Mouse (Mus musculus): ENCODE data around the gene Astn1. TPM values are rescaled to one million over a fixed set of nuclear protein-coding genes. Genes with fewer than 3 reads are reported as not detected.

Gene Astn1
- total and polyA plus RNA-seq, 3 experiments: 0.35 to 0.42 TPM; not detected in 1

DNA sequence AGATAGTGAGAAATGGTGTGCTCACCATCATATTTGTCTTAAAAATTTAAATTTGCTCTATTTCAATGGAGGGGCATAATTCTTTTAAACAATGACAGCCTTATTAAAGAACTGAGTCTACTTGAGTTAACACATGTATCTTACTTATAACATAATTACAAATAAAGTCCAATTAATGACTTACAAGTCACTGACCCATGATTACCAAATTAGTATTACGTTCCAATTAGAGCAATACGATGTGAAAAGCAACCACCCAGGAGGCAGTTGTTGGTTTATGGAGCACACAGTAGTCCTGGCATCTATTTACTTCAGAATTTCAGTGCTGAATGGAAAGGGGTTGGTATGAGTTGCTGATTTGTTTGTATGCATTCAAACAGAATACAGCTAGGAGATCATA is 237.4 kb downstream of the Astn1 start:
- dilution Hi-C loops (cut with MboI; ENCODE audit: extremely low pct_ligation_motif_present, extremely low pct_unique_long_range_greater_than_20kb, low sequenced_read_pairs): no loop called here
- Histone ChIP-seq H3K79me2 (replicated peaks; ENCODE audit: control insufficient read depth, extremely low read depth, insufficient read depth, poor library complexity, severe bottlenecking) (no peaks in the 10 kb centered on the region), H3K9ac (ENCODE audit: insufficient read depth, low read depth) (no peak overlapping the region), H3K27ac (ENCODE audit: insufficient read depth, low read depth) (no peak overlapping the region), H3K4me3 (replicated peaks in 1 of 3; ENCODE audit: low read depth in 2 of 3, low read length in 2 of 3, poor library complexity in 1 of 3) (no peak overlapping the region), H3K9me3 (replicated peaks; ENCODE audit: low read length) (no peaks in the 10 kb centered on the region), H3K36me3 (replicated peaks in 1 of 2; ENCODE audit: control insufficient read depth in 1 of 2, insufficient read depth in 1 of 2, low read length in 1 of 2) (no peaks in the 10 kb centered on the region), H3K27me3 (replicated peaks) (no peaks in the 10 kb centered on the region), H3K4me1 (ENCODE audit: control insufficient read depth in 1 of 2, insufficient read depth in 2 of 2) (peaks cover 0 to 23% of the 10 kb centered on the region in 2 experiments; a peak in 2 of 4 replicates), H3K4me2 (ENCODE audit: insufficient read depth, low read depth, poor library complexity, severe bottlenecking) (no peak overlapping the region)
- TF ChIP-seq RAD21 (IDR thresholded peaks at IDR 0.05; ENCODE audit: low read depth, low read length): no peak
- no peak for TF ChIP-seq JUND (conservative IDR thresholded peaks at IDR 0.05; ENCODE audit: low read depth, low read length)
- TF ChIP-seq JUN (IDR thresholded peaks at IDR 0.05; ENCODE audit: insufficient read depth, low read depth, low read length): no peak
- TF ChIP-seq MAFK (IDR thresholded peaks at IDR 0.05; ENCODE audit: insufficient replicate concordance, low read length): no peak
- TF ChIP-seq PAX5 (IDR thresholded peaks at IDR 0.05; ENCODE audit: low read length): no peak
- no peak for TF ChIP-seq SMC3 (IDR thresholded peaks at IDR 0.05; ENCODE audit: low read depth, low read length)
- TF ChIP-seq E2F4 (IDR thresholded peaks at IDR 0.05; ENCODE audit: insufficient replicate concordance, low read depth, low read length): no peak
- no peak for TF ChIP-seq MXI1 (IDR thresholded peaks at IDR 0.05; ENCODE audit: low read depth, low read length)
- TF ChIP-seq POLR2A (IDR thresholded peaks at IDR 0.05; ENCODE audit: low read depth, low read length): no peak
- no peak for TF ChIP-seq ZNF384 (IDR thresholded peaks at IDR 0.05; ENCODE audit: low read depth, low read length)
- in situ Hi-C loops (cut with MboI; ENCODE audit: low pct_ligation_motif_present, low pct_unique_long_range_greater_than_20kb, low sequenced_read_pairs): loop anchor here (5.0 kb wide), 1 partner anchor 58 kb away; no protein-coding TSS in a partner anchor
- no peak for DNase-seq (ENCODE audit: extremely low read depth)

DNA sequence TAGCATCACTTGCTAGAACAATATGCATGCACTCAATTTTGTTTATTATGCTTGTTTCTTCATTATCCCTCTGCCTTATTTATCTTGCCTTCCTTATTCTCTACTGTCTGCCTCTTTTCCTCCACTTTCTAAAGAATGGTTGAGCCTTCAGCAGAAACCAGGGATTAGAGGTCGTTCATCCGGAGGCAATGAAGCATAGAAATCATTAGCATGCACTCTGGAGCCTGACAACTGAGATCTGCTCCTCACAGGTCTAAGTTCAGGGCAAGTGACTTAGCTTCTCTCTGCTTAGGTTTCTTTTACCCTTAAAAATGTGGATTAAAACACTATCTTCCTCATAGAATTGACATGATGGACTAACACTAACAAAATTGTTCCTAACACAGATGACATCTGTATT is 241.0 kb downstream of the Astn1 start:
- Histone ChIP-seq H3K36me3 (replicated peaks in 1 of 2; ENCODE audit: control insufficient read depth in 1 of 2, insufficient read depth in 1 of 2, low read length in 1 of 2) (no peaks in the 10 kb centered on the region), H3K27me3 (replicated peaks) (no peaks in the 10 kb centered on the region), H3K4me1 (ENCODE audit: control insufficient read depth in 1 of 2, insufficient read depth in 2 of 2) (peaks cover 17 to 43% of the 10 kb centered on the region in 2 experiments), H3K4me3 (replicated peaks in 1 of 3; ENCODE audit: low read depth in 2 of 3, low read length in 2 of 3, poor library complexity in 1 of 3) (no peak overlapping the region), H3K4me2 (ENCODE audit: insufficient read depth, low read depth, poor library complexity, severe bottlenecking) (no peak overlapping the region), H3K79me2 (replicated peaks; ENCODE audit: control insufficient read depth, extremely low read depth, insufficient read depth, poor library complexity, severe bottlenecking) (no peaks in the 10 kb centered on the region), H3K9me3 (replicated peaks; ENCODE audit: low read length) (no peaks in the 10 kb centered on the region), H3K27ac (ENCODE audit: insufficient read depth, low read depth) (no peak overlapping the region), H3K9ac (ENCODE audit: insufficient read depth, low read depth) (no peak overlapping the region)
- dilution Hi-C loops (cut with MboI; ENCODE audit: extremely low pct_ligation_motif_present, extremely low pct_unique_long_range_greater_than_20kb, low sequenced_read_pairs) (no loop called here), in situ Hi-C loops (cut with MboI; ENCODE audit: low pct_ligation_motif_present, low pct_unique_long_range_greater_than_20kb, low sequenced_read_pairs) (no loop called here)
- DNase-seq (ENCODE audit: extremely low read depth): no peak
- TF ChIP-seq GABPA (IDR thresholded peaks at IDR 0.05; ENCODE audit: insufficient replicate concordance, low read depth, low read length) (no peak), MAFK (IDR thresholded peaks at IDR 0.05; ENCODE audit: insufficient replicate concordance, low read length) (no peak), RCOR1 (conservative IDR thresholded peaks at IDR 0.05; ENCODE audit: low read depth, low read length) (no peak), MXI1 (IDR thresholded peaks at IDR 0.05; ENCODE audit: low read depth, low read length) (no peak), ETS1 (conservative IDR thresholded peaks at IDR 0.05; ENCODE audit: low read depth, low read length) (no peak), BHLHE40 (IDR thresholded peaks at IDR 0.05; ENCODE audit: low read depth, low read length) (no peak), ZKSCAN1 (IDR thresholded peaks at IDR 0.05; ENCODE audit: borderline replicate concordance, low read depth, low read length) (no peak), MYC (IDR thresholded peaks at IDR 0.05; ENCODE audit: low read depth, low read length) (no peak), JUND (conservative IDR thresholded peaks at IDR 0.05; ENCODE audit: low read depth, low read length) (no peak), CHD1 (IDR thresholded peaks at IDR 0.05; ENCODE audit: low read depth, low read length) (no peak), CTCF (conservative IDR thresholded peaks at IDR 0.05 in 1 of 2, IDR thresholded peaks at IDR 0.05 in 1 of 2; ENCODE audit: low read depth in 2 of 2, low read length in 2 of 2) (no peak), SIN3A (IDR thresholded peaks at IDR 0.05; ENCODE audit: low read length) (no peak), USF2 (conservative IDR thresholded peaks at IDR 0.05; ENCODE audit: low read depth, low read length) (no peak), MAX (IDR thresholded peaks at IDR 0.05; ENCODE audit: low read length) (no peak), RAD21 (IDR thresholded peaks at IDR 0.05; ENCODE audit: low read depth, low read length) (no peak), TBP (conservative IDR thresholded peaks at IDR 0.05; ENCODE audit: low read depth, low read length) (no peak), SMC3 (IDR thresholded peaks at IDR 0.05; ENCODE audit: low read depth, low read length) (no peak)

Data from CH12.LX (cell line).